Mouse (Mus musculus) mature B cell (primary cell): ENCODE results near the gene Evi5.

Experiments used
- in situ Hi-C: fragments of 300-500 bp; cut with MboI; formaldehyde crosslinking; loops from 2 replicates; pipeline ENCODE4 v1.14.3; 2019

Gene Evi5

GRCm38 (mm10) chr5:107873330-107873729, 1.6 kb downstream of the Evi5 start:
- in situ Hi-C loops, result no loop called here

DNA sequence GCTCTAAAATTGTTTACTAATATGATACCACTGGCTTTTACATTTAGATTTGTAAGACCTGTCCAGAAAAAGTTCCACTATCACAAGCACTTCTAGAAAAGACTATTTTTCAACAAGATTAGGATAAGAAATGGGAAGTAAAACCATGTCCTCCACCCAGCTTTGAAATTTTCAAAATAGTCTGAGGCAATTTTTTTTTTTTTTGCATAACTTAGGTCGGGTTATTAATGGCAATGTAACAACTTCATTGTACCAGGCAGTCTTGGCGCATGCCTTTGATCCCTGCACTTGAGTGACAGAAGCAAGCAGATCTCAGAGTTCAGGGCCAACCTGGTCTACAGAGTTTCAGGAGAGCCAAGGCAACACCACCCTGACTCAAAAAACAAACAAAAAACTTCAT, 5.2 kb downstream of the Evi5 start:
- in situ Hi-C loops, result no loop called here

DNA sequence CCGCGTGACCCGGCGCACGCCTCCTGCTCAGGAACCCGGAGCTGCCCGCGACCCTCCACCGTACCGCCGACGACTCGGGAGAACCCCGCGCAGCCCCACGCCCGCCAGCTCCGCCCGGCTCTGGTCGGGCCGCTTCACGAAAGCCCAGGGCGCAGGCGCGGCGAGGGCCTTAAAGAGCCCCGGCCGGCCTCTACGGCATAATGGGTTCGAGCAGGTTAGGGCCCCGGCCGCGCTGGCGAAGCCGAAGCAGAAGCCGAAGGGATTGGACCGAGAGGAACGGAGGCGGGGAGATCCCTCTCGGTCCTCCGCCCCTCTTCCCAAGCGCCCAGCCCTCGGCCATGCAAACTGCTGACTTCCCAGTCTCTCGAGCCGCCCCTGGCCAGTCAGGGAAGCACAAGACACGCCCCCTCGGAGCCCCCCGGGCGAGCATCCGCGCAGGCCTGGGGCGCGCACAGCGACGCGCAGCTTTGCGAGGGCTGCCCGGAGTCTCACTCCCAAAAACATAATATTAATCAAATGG, 5.9 kb downstream of the Evi5 start:
- in situ Hi-C loops, result no loop called here

GRCm38 (mm10) chr5:107867970-107868904, 6.7 kb downstream of the Evi5 start:
- in situ Hi-C loops, result no loop called here

DNA sequence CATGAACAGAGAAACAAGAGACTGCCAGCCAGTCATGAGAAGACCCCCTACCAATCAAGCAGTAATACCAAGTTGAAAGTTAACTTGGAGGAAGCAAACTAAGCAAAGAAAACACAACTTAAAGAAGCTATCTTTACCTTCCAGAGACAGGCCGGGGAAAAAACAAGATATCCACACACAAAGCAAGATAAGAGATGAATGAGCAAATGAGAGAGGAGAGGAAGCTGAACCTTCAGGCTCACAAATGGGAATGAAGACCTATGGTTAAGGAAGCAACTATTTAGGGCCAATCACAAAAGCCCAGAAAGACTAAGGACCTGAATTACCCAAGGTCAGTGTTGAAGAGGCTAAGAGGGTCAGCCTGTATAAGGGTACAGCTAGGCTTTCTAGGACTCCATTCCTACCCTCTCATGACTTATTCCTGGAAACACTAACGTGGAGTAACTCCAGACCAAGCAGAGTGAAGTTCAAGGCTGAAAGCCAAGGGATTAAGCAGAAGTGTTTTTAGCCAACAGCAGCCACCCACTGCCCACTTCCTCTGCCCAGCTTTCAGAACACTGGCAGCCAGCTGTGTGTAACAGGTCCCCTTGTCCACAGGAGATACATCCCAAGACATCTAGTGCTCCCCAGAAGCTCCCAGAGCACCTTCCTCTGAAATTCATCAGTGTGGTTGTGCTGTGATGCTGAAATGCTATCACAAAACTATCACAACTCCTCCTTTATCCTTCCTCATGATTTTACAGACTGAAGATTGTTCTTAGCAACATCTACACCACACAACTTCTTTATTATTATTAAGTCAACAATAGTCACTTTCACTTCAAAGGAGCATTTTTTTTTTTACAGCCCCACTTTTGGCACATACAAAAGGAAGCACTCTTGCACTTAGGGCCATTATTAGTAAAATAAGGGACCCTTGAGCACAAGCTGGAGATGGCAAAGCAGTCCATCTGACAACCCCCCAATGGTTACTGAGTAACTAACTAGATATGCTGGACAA, 8.5 kb downstream of the Evi5 start:
- in situ Hi-C loops, result no loop called here

DNA sequence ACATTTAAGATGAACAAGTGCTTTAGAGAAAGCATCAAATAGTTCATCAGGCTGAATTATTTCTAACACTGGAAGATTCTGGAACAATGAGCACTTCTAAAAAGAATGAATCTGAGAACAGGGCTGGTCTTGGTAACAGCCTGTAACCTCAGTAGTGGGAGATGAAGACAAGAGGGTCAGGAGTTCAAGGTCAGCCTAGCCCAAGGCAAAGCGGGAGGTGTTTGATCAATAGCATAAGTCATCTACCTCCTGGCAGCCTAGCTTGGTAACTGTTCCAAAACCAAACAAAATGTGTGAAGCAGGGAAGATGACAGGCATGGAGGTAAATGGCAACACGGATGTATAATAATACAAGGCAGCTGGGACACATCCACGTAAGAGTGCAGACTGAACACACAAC, 10.9 kb downstream of the Evi5 start:
- in situ Hi-C loops, result no loop called here

DNA sequence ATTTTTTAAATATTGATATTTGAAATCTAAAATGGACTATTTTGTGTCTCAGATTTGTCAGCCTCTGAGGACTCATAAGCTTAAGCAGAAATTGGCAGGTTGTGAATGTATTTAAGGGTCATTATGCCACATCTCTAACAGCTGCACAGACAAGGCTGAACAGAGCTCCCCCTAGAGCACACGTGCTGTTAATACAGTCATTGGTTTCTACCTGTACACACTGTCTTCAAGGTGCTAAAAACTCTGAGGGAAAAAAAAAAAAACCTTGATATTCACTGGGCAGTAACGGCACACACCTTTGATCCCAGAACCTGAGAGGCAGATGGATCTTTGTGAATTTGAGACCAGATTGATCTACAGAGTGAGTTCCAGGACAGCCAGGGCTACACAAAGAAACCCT, 15.9 kb downstream of the Evi5 start:
- in situ Hi-C loops, result no loop called here

- in situ Hi-C loops, result no loop called here
Measured at GRCm38 (mm10) chr5:107855546-107855945, 19.4 kb downstream of the Evi5 start.

DNA sequence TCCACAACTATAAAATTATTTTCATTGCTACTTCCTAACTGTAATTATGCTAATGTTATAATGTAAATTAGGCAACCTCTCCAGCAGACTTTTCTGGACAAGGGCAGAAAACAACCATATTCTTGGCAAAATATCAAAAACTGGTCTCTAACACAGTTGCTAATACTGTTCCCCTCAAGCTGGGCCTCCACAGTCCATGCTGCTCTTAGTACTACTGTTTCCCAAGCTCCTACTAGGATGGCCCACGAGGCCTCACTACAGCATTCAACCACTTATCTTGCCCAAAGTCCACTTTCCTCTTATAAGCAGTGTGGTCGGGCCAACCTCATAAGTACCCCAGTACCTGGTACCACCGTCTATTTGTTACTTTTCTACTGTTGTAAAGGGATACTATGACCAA, 20.4 kb downstream of the Evi5 start:
- in situ Hi-C loops, result no loop called here

GRCm38 (mm10) chr5:107853807-107854206, 21.1 kb downstream of the Evi5 start:
- in situ Hi-C loops, result no loop called here

GRCm38 (mm10) chr5:107848964-107849363, 25.9 kb downstream of the Evi5 start:
- in situ Hi-C loops, result no loop called here

GRCm38 (mm10) chr5:107847817-107848216, 27.1 kb downstream of the Evi5 start:
- in situ Hi-C loops, result no loop called here

DNA sequence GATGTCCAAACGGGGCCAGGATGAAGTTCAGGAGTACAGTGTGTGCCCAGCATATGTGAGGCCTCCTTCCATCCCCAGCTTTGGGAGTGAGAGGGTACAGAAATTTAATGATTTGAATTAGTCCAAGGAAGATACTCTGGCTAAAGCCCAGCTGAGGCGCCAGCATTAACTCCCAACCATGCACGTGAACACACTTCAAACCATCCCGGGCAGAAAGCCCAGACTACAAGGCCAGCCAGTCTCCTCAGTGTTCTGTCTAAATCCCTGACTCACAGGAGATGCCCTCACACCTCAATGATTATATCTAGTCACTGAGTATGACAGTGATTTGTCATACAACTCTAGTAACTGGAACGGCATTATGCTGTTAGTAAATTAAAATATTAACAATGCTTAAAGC, 27.6 kb downstream of the Evi5 start:
- in situ Hi-C loops, result no loop called here

- in situ Hi-C loops, result no loop called here
Measured at GRCm38 (mm10) chr5:107840549-107841238, 34.2 kb downstream of the Evi5 start.

- in situ Hi-C loops, result no loop called here
Measured at GRCm38 (mm10) chr5:107838891-107839644, 35.8 kb downstream of the Evi5 start.

DNA sequence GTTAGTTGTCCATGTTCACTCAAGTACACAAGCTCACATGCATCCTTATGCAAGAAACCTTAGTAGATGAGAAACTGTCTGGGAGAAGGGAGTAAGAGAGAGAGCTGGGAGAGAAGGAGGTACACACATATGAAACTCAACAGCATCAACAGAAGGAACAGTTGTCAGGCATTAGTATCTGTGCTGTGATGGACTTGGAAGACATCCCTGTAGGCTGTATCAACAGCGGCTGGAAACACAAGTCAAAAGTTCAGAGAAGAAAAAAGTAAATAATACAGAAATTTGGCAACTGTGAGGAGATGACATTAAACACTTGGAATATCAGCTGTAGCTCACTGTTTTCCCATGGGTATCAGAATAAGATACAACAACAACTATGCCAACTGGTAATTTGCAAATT, 40.6 kb downstream of the Evi5 start:
- in situ Hi-C loops, result no loop called here

DNA sequence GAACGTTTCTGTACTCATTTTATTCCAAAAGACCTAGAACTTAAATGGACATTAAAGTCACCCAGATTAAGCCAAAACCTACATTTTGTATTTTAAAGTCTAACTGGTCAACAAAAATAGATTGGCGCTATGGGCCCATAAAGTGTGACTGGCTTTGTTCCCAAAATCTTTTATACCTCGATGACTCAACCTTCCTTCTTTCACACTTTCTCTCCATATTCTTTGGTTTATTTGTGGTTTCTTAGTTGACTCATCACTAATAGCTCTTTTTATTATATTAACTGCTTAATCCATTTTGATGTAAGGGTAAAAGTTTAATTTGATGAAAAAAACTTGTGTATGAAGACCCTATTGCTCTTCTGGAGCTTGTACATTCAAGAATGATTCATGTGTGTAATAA, 43.6 kb downstream of the Evi5 start:
- in situ Hi-C loops, result no loop called here

DNA sequence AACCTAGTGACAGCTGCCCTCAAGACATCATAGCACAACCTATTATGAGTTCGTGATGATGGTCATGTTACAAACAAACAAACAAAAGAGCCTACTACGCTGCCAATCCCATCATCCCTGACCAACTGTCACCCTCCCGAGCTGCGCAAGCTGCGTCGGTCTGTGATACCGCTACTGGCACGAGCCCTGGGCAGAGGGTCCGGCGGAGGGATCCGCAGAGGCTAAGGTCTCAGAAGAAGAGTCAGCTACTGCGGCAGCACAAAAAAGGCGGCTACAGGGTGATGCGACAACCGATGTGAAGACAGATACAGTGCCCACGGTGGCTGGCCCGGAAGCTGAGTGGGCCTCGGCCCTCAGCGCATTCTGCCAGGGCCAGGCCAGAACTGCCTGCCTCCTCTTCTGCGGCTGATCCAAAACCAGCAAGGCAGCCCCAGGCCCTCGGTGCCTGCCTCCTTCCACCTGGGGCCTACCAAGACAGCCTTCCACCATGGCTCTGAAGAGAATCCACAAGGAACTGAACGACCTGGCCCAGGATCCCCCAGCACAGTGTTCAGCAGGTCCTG, 44.8 kb downstream of the Evi5 start, which contains the start of gene Ube2d2b:
Gene Ube2d2b (plus strand): TSS at position 102 of the 563 bp plus-strand sequence.
- in situ Hi-C loops, result no loop called here

GRCm38 (mm10) chr5:107822521-107822920, 52.4 kb downstream of the Evi5 start:
- in situ Hi-C loops, result no loop called here

DNA sequence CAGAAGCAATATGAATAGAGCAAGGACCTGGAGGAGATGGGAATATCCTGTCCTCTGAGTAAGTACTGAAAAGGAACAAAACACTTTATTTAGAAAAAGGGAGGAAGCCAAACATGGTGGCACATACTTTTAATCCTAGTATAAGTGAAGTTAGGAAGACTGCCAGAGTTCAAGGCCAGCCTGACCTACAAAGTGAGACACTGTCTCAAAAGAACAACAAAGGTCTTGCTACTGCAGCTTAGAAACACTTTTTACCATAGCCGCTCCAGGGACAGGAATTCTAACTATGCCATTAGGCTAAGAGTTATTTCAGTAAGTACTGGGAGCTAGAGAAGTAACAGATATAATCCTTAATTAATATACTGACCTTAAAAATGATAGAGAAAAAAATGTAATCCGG, 60.3 kb downstream of the Evi5 start:
- in situ Hi-C loops, result no loop called here

DNA sequence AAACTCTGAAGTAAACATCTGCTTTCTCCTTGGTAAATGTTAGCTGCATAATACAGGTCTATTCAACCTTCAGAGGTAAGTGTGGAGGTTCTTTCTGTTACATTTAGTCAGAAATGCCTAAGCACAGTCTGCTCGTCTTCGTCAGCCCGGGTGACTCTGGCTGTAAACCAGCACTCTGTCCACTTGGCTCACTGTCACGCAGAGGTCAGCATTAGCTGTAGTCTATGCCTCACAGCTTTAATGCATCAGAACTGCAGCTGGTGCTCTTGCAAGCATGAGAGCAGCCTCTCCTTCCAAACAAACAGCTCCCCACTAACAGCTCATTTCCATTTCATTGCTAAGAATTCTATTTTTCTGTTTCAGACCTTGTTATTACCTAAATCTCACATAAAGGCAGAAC, 67.4 kb downstream of the Evi5 start:
- in situ Hi-C loops, result no loop called here
